In genomic region chr2:75422798-75423685, GRCm38 (mm10) we compare ENCODE assay signal across 14 mouse cellular contexts.
DNase-seq lines count a peak whose midpoint lies in the region; ATAC-seq and TF ChIP-seq lines count a peak whose summit lies in the region.
"Had no signal": no experiment of that assay in that cellular context is flagged by ENCODE, and none has a peak within 500 bp of the region (broad histone marks: within the 10 kb centered on the region; RNA-seq: fewer than 3 reads in every experiment).

No protein-coding gene starts in this region.

- no peak for TF ChIP-seq EP300 in lung, postnatal 0 days (IDR thresholded peaks at IDR 0.05)

- peaks cover 26% of the 10 kb centered on the region for H3K4me1 ChIP-seq in kidney, embryonic 15.5 days
- no peaks in the 10 kb centered on the region for H3K4me1 ChIP-seq in kidney, adult 2 months (ENCODE audit: control insufficient read depth, insufficient read depth, low read length)
- H3K4me1 ChIP-seq in midbrain, embryonic 12.5 days, result peaks cover 29% of the 10 kb centered on the region
- no peaks in the 10 kb centered on the region for H3K4me1 ChIP-seq in lung, postnatal 0 days (ENCODE audit: insufficient read depth, low read depth, low read length)
- H3K4me1 ChIP-seq: liver, embryonic 12.5 days had no signal

- peak overlapping the region; percentile 15; the same call in 1 of the 2 replicates for H3K4me2 ChIP-seq in kidney, embryonic 15.5 days
- H3K4me2 ChIP-seq in midbrain, embryonic 12.5 days (replicated peaks), result no peak overlapping the region
- H3K4me2 ChIP-seq in lung, postnatal 0 days (replicated peaks; ENCODE audit: low read depth, low read length), result no peak overlapping the region
- H3K4me2 ChIP-seq: embryonic facial prominence, embryonic 13.5 days; liver, embryonic 12.5 days had no signal

- no peaks in the 10 kb centered on the region for H3K36me3 ChIP-seq in kidney, embryonic 15.5 days
- no peaks in the 10 kb centered on the region for H3K36me3 ChIP-seq in kidney, adult 2 months (ENCODE audit: control insufficient read depth, insufficient read depth, low read length)
- no peaks in the 10 kb centered on the region for H3K36me3 ChIP-seq in midbrain, embryonic 12.5 days
- H3K36me3 ChIP-seq in lung, postnatal 0 days (ENCODE audit: insufficient read depth, low read length), result no peaks in the 10 kb centered on the region
- H3K36me3 ChIP-seq: embryonic facial prominence, embryonic 13.5 days; liver, embryonic 12.5 days had no signal

- H3K9ac ChIP-seq in kidney, embryonic 15.5 days, result no peak overlapping the region
- no peak overlapping the region for H3K9ac ChIP-seq in midbrain, embryonic 12.5 days (replicated peaks)
- H3K9ac ChIP-seq in lung, postnatal 0 days (replicated peaks; ENCODE audit: low read depth), result no peak overlapping the region
- H3K9ac ChIP-seq: embryonic facial prominence, embryonic 13.5 days; liver, embryonic 12.5 days had no signal

- TF ChIP-seq CTCF in kidney, adult 2 months (conservative IDR thresholded peaks at IDR 0.05; ENCODE audit: insufficient read depth, insufficient read length, low read depth, low read length), result no peak
- TF ChIP-seq CTCF in lung, postnatal 0 days (IDR thresholded peaks at IDR 0.05), result no peak

- WGBS in kidney, embryonic 15.5 days, result 55% methylated on average over 20 of the region's 20 CpGs
- 58% methylated on average over 20 of the region's 20 CpGs for WGBS in kidney, adult 2 months
- 73% methylated on average over 20 of the region's 20 CpGs for WGBS in midbrain, embryonic 12.5 days
- 83% methylated on average over 20 of the region's 20 CpGs for WGBS in lung, postnatal 0 days

- no peak for DNase-seq in kidney, adult 2 months
- DNase-seq in forelimb bud, embryonic 11.5 days (ENCODE audit: low read depth, low spot score), result peak; percentile 84
- DNase-seq in retina, postnatal 1 day, result peak; percentile 25
- DNase-seq in cerebellum, postnatal 36 days, result no peak
- no peak for DNase-seq in lung, postnatal 0 days (ENCODE audit: low spot score)
- no peak for DNase-seq in kidney, postnatal 25 days
- DNase-seq: B cell, adult 2 months; gastrocnemius, postnatal 25 days; lung, postnatal 4 days; right cerebral cortex, postnatal 4 days had no signal

- no peaks in the 10 kb centered on the region for H3K9me3 ChIP-seq in kidney, embryonic 15.5 days (replicated peaks)
- no peaks in the 10 kb centered on the region for H3K9me3 ChIP-seq in midbrain, embryonic 12.5 days
- no peaks in the 10 kb centered on the region for H3K9me3 ChIP-seq in lung, postnatal 0 days (ENCODE audit: low read length)
- H3K9me3 ChIP-seq: embryonic facial prominence, embryonic 13.5 days; liver, embryonic 12.5 days had no signal

- ATAC-seq in kidney, embryonic 15.5 days (replicated peaks; ENCODE audit: low FRiP score), result no peak
- peak; percentile 27; the same call in 1 of the 2 replicates for ATAC-seq in midbrain, embryonic 12.5 days (ENCODE audit: low FRiP score, low read depth)
- no peak for ATAC-seq in lung, postnatal 0 days
- ATAC-seq: liver, embryonic 12.5 days had no signal

- no peak overlapping the region for H3K4me3 ChIP-seq in kidney, embryonic 15.5 days (replicated peaks)
- no peak overlapping the region for H3K4me3 ChIP-seq in kidney, adult 2 months (ENCODE audit: insufficient read depth, low read depth, low read length)
- H3K4me3 ChIP-seq in midbrain, embryonic 12.5 days, result no peak overlapping the region
- no peak overlapping the region for H3K4me3 ChIP-seq in lung, postnatal 0 days (ENCODE audit: low read depth, low read length)
- H3K4me3 ChIP-seq: embryonic facial prominence, embryonic 13.5 days; liver, embryonic 12.5 days had no signal

- no peak for TF ChIP-seq POLR2A in kidney, adult 2 months (IDR thresholded peaks at IDR 0.05; ENCODE audit: low read depth, low read length)

- H3K27ac ChIP-seq in kidney, embryonic 15.5 days, result no peak overlapping the region
- H3K27ac ChIP-seq in kidney, adult 2 months (ENCODE audit: insufficient read depth, low read depth, low read length), result no peak overlapping the region
- H3K27ac ChIP-seq in midbrain, embryonic 12.5 days (replicated peaks), result peak overlapping the region; percentile 78
- no peak overlapping the region for H3K27ac ChIP-seq in lung, postnatal 0 days (ENCODE audit: low read length)
- H3K27ac ChIP-seq: embryonic facial prominence, embryonic 13.5 days; liver, embryonic 12.5 days had no signal

- peaks cover 10% of the 10 kb centered on the region for H3K27me3 ChIP-seq in kidney, embryonic 15.5 days
- H3K27me3 ChIP-seq in kidney, adult 2 months (replicated peaks; ENCODE audit: control insufficient read depth, insufficient read depth, low read length), result no peaks in the 10 kb centered on the region
- no peaks in the 10 kb centered on the region for H3K27me3 ChIP-seq in midbrain, embryonic 12.5 days
- no peaks in the 10 kb centered on the region for H3K27me3 ChIP-seq in lung, postnatal 0 days (replicated peaks; ENCODE audit: insufficient read depth, low read length)
- H3K27me3 ChIP-seq: liver, embryonic 12.5 days had no signal

Comparison
In these comparisons a context has a peak if more than half of its experiments do, and no peak if none do; other contexts are left out.
1. DNase-seq: peak in forelimb bud, embryonic 11.5 days (single experiment) and retina, postnatal 1 day (single experiment); none in kidney, adult 2 months (single experiment), cerebellum, postnatal 36 days (0 of 2), lung, postnatal 0 days (single experiment) and kidney, postnatal 25 days (0 of 2).